Mouse (Mus musculus) B cell, adult 62 days (primary cell): ENCODE data around the gene Zbtb39. TPM values are rescaled to one million over a fixed set of nuclear protein-coding genes. Genes with fewer than 3 reads are reported as not detected.

Experiments
- total RNA-seq: library from RNA; stranded (reverse); gene quantifications from 4 replicates; pipeline ENCODE4 v1.2.4, GENCODE M21; 2023

Gene Zbtb39
- 14.8 to 17.7 TPM (median 16.2 TPM) in 4 replicates for total RNA-seq

DNA sequence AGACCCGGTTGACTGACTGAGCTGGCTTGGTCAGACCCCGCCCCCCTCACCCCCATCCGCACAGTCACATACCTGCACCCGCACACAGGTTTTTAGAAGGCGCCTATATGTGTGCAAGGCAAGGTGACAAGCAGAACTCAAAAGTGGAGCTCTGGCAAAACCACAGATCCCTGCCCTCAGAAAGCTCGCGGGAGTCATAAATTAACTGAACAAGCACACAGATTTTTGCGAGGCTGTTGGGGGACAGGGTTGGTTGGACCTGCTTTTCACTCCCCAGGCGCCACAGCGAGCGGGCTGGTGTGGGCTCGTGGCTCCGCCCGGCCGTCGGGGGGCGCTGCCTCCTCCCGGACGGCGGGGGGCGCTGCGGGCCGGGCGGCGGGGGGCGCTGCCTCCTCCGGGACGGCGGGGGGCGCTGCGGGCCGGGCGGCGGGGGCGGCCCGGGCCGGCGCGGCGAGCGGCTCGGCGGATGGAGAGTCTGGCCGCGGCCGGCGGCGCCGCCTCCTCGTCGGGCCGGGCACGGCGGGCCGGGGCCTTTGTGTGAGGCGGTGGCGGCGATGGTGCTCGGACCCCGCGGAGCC is at the start of gene Zbtb39:
Zbtb39 (plus strand) TSS at position 456 of the 578 bp plus-strand sequence.

DNA sequence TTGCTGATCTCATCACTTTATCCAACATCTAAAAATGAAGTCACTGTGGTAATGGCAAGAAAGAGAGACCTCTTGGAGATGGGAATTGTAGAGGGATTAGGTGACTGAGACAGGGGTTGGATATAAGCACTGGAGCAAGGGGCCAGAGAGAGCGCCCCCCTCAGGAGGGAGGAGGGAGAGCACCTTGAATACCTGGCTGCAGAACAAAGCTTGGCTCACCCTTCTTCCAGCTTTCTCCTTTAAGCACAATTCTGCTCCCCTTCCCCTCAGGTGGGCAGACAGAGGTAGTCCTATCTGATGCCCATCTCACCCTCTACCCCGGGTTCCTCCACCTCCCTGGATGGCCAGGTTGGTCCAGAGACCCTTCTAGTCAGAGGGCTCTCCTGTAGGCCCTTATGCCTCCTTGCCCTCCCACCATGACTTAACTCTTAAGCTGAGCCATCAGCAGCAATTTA is 34.5 kb upstream of the Zbtb39 start, which contains the start of gene Myo1a:
Myo1a (plus strand) TSS at position 405 of the 455 bp plus-strand sequence.

DNA sequence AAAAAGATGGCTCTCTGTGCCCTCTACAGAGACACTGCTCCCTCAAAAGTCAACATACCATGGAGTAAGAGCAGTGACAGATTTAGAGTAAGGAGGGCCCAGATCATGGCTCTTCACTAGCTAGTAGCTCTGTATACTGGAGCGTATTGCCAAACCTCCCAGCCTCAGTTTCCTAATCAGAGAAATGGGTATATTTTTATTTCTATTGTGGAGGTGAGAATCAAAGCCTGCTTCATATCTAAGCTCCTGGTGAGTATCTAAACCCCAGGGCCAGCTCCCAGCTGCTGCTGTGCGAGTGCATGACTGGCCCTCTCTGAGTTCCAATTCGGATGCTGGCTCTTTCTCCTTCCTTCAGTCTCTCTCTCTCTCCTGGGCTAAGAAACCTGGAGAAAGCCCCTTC is 15.2 kb upstream of the Zbtb39 start, which contains the start of gene Tac2:
Tac2 (plus strand) TSS at position 301 of the 400 bp plus-strand sequence.

DNA sequence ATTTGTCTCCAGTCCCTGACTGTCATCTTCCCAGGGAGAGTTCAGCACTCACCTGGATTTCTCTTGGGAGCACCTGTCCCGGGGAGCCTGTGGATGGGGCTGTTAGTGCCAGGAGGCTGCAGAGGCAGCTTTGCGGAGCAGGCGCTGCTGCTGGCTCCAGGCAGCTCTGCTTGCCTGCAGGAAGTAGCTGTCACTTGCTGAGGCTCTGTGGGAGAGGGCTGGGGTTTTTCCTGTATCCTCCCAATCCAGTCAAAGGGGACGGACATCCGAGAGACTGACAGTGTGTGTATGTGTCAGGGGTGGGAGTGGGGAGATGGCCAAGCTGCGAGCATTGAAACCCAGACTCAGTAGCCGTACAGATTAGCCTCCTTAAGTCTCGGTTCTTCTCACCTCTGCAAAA is 12.2 kb downstream of the Zbtb39 start, which contains the start of gene Gpr182:
Gpr182 (minus strand) TSS at position 185 of the 400 bp plus-strand sequence.

DNA sequence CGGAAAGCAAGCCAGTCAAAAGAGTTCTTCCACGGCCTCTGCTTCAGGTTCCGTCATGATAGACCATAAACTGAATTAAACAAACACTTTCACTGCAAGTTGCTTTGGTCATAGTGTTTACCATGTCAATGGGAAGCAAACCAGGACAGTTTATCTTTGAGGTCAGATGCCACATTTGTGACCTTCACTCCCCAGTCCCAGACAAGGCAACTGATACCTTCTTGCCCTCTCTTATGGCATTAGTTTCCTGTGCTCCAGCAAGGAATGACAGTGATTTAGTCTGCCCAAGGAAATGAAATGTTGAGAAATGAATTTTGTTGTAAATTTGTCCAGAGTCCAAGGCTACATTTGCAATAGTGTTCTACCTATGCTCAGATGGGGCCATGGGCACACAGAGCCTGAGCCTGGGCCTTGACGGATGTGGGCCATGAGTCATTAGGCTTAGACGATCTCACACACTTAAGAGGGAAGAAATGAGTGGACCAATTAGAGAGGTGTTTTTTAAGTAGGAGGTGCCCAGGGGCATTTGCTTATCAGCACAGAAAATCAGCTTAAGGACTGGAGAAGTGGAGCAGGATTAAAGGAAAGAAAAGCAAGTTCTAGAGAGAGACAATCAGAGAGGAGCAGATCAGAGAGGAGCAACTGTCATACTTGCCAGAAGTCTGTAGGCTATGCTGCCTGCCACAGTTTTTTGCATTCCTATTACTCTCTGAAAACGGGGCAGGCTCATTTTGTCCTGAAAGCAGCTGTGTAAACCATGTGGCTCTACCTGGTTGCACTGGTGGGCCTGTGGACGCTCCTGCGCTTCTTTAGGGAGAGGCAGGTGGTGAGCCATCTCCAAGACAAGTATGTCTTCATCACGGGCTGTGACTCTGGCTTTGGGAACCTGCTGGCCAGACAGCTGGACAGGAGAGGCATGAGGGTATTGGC is 20.1 kb downstream of the Zbtb39 start, which contains the start of the genes Rdh1 and Rdh16f1:
Rdh1 (plus strand) TSS at position 541 of the 930 bp plus-strand sequence.
Rdh16f1 (plus strand) TSS at position 607 of the 930 bp plus-strand sequence.

DNA sequence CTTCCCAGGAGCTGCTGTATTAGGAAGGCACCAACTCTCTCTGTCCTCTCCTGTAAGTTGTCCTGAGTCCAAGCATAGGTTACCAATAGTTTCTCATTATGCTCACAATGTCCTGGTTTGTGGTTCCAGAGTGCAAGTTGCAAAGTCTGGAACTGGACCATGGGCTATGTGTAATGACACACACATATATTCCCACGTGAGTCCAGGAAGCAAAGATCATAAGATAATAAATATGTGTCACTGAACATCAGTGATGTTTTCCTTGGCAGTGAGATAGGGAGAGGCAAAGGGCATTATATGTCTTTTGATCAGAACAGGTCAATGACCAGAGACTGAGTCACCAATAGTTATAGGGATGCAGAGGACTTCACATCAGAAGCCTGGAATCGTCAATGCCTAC is 36.7 kb downstream of the Zbtb39 start, which contains the start of gene Rdh9:
Rdh9 (plus strand) TSS at position 376 of the 400 bp plus-strand sequence.

Other genes starting within 250 kb of the Zbtb39 start
- gene Stac3, start 237.9 kb upstream of the Zbtb39 start, total RNA-seq, result 6.9 to 12.7 TPM (median 9.6 TPM) in 4 replicates
- gene Ndufa4l2, start 224.6 kb upstream of the Zbtb39 start, total RNA-seq, result not detected in 4 replicates
- gene Shmt2, start 217.1 kb upstream of the Zbtb39 start, total RNA-seq, result 49.9 to 65.4 TPM (median 64.7 TPM) in 4 replicates
- gene Nxph4, start 205.0 kb upstream of the Zbtb39 start, total RNA-seq, result not detected in 4 replicates
- 2.9 to 5.1 TPM (median 3.5 TPM) in 4 replicates for gene Lrp1, start 118.4 kb upstream of the Zbtb39 start, total RNA-seq
- 230 to 250 TPM (median 232 TPM) in 4 replicates for gene Stat6, start 96.6 kb upstream of the Zbtb39 start, total RNA-seq
- gene Nemp1, start 72.6 kb upstream of the Zbtb39 start, total RNA-seq, result 10.0 to 15.6 TPM (median 13.7 TPM) in 4 replicates
- gene Nab2, start 71.0 kb upstream of the Zbtb39 start, total RNA-seq, result 34.1 to 42.9 TPM (median 40.1 TPM) in 4 replicates
- gene Myo1a, start 34.4 kb upstream of the Zbtb39 start, total RNA-seq, result 0.17 to 0.27 TPM in 2 of 4 replicates, not detected in the others
- not detected in 4 replicates for gene Tac2, start 15.1 kb upstream of the Zbtb39 start, total RNA-seq
- gene Gpr182, start 12.2 kb downstream of the Zbtb39 start, total RNA-seq, result not detected in 4 replicates
- 0.18 to 0.50 TPM in 2 of 4 replicates, not detected in the others for gene Rdh1, start 20.2 kb downstream of the Zbtb39 start, total RNA-seq
- not detected in 4 replicates for gene Rdh16f1, start 20.2 kb downstream of the Zbtb39 start, total RNA-seq
- gene Rdh9, start 36.8 kb downstream of the Zbtb39 start, total RNA-seq, result 0.41 to 0.43 TPM in 2 of 4 replicates, not detected in the others
- gene Rdh16, start 61.6 kb downstream of the Zbtb39 start, total RNA-seq, result not detected in 4 replicates
- gene Rdh19, start 110.4 kb downstream of the Zbtb39 start, total RNA-seq, result not detected in 4 replicates
- gene Rdh16f2, start 126.9 kb downstream of the Zbtb39 start, total RNA-seq, result not detected in 4 replicates
- gene Rdh7, start 149.3 kb downstream of the Zbtb39 start, total RNA-seq, result not detected in 4 replicates
- not detected in 4 replicates for gene Sdr9c7, start 159.0 kb downstream of the Zbtb39 start, total RNA-seq